Mouse (Mus musculus) cerebellum, adult 8-10 months (tissue): Measurements from ENCODE around the gene Kazn.

Source experiments
- DNase-seq: peaks from one replicate; pipeline ENCODE4 v3.0.0; 2022

Kazn gene

GRCm38 (mm10) chr4:142239240-142240126 lies at the start of gene Kazn:
Gene Kazn, minus strand, starts transcription at chr4:142239401.
- peak; percentile 76 for DNase-seq

- DNase-seq = no peak
Measured at GRCm38 (mm10) chr4:142285471-142285870, 46.3 kb upstream of the Kazn start.

- no peak for DNase-seq
Measured at GRCm38 (mm10) chr4:142283867-142284266, 44.7 kb upstream of the Kazn start.

GRCm38 (mm10) chr4:142278197-142278575 lies 39.0 kb upstream of the Kazn start:
- peak; percentile 32 for DNase-seq

- peak; percentile 43 for DNase-seq
Measured at GRCm38 (mm10) chr4:142277481-142278196, 38.4 kb upstream of the Kazn start.

GRCm38 (mm10) chr4:142275242-142275641 lies 36.0 kb upstream of the Kazn start:
- no peak for DNase-seq

- DNase-seq = no peak
Measured at GRCm38 (mm10) chr4:142274441-142275234, 35.4 kb upstream of the Kazn start.

GRCm38 (mm10) chr4:142271506-142271905 lies 32.3 kb upstream of the Kazn start:
- no peak for DNase-seq

GRCm38 (mm10) chr4:142267832-142268231 lies 28.6 kb upstream of the Kazn start:
- DNase-seq = no peak

GRCm38 (mm10) chr4:142267348-142267819 lies 28.2 kb upstream of the Kazn start:
- DNase-seq = no peak

GRCm38 (mm10) chr4:142264335-142264734 lies 25.1 kb upstream of the Kazn start:
- no peak for DNase-seq

- DNase-seq = no peak
Measured at GRCm38 (mm10) chr4:142261725-142262124, 22.5 kb upstream of the Kazn start.

- no peak for DNase-seq
Measured at GRCm38 (mm10) chr4:142258730-142259129, 19.5 kb upstream of the Kazn start.

GRCm38 (mm10) chr4:142254088-142254487 lies 14.9 kb upstream of the Kazn start:
- no peak for DNase-seq

- no peak for DNase-seq
Measured at GRCm38 (mm10) chr4:142251471-142252354, 12.5 kb upstream of the Kazn start.

- DNase-seq = no peak
Measured at GRCm38 (mm10) chr4:142250054-142250453, 10.9 kb upstream of the Kazn start.

GRCm38 (mm10) chr4:142249401-142249800 lies 10.2 kb upstream of the Kazn start:
- peak; percentile 67 for DNase-seq

- peak; percentile 89 for DNase-seq
Measured at GRCm38 (mm10) chr4:142248426-142248825, 9.2 kb upstream of the Kazn start.

GRCm38 (mm10) chr4:142246698-142247097 lies 7.5 kb upstream of the Kazn start:
- DNase-seq = no peak

GRCm38 (mm10) chr4:142244641-142245040 lies 5.4 kb upstream of the Kazn start:
- no peak for DNase-seq

GRCm38 (mm10) chr4:142242750-142243383 lies 3.7 kb upstream of the Kazn start:
- DNase-seq = no peak

GRCm38 (mm10) chr4:142242164-142242563 lies 3.0 kb upstream of the Kazn start:
- no peak for DNase-seq
